Mouse (Mus musculus) adrenal gland, postnatal 25 days (tissue): ENCODE measurements at regions not wholly inside any gene's neighbourhood (a gene's known extent, or its start where the extent isn't known, plus 50 kb on each side); places are given as distances from the start of the nearest gene placed in this dataset.
"Not testable (repeated sequence)": the region's sequence is repeated elsewhere in the genome, so short reads cannot be mapped to it uniquely, and the experiment has no call there.

Experiments used
- DNase-seq: peaks from one replicate; pipeline ENCODE4 v3.0.0; 2021; ENCODE audit warnings: mixed read lengths

GRCm38 (mm10) chr5:149815879-149816278, 137.8 kb downstream of the B3glct start:
- DNase-seq = peak; percentile 63

- no peak for DNase-seq
Measured at GRCm38 (mm10) chr5:149818812-149819211, 140.8 kb downstream of the B3glct start.

- no peak for DNase-seq
Measured at GRCm38 (mm10) chr5:149823821-149824220, 145.8 kb downstream of the B3glct start.

GRCm38 (mm10) chr5:149827599-149827998, 149.6 kb downstream of the B3glct start:
- no peak for DNase-seq

- DNase-seq = peak; percentile 81
Measured at GRCm38 (mm10) chr5:149831122-149831861, 153.3 kb downstream of the B3glct start.

GRCm38 (mm10) chr5:149837379-149837778, 159.3 kb downstream of the B3glct start:
- DNase-seq = no peak

GRCm38 (mm10) chr5:149842491-149842890, 164.5 kb downstream of the B3glct start:
- DNase-seq = no peak

GRCm38 (mm10) chr5:149843310-149843709, 165.3 kb downstream of the B3glct start:
- no peak for DNase-seq

GRCm38 (mm10) chr5:149845256-149845655, 167.2 kb downstream of the B3glct start:
- DNase-seq = no peak

GRCm38 (mm10) chr5:149848465-149848864, 170.0 kb upstream of the Rxfp2 start:
- DNase-seq = no peak

- peak; percentile 66 for DNase-seq
Measured at GRCm38 (mm10) chr5:149851011-149851410, 167.5 kb upstream of the Rxfp2 start.

- DNase-seq = no peak
Measured at GRCm38 (mm10) chr5:149852516-149852915, 166.0 kb upstream of the Rxfp2 start.

- DNase-seq = no peak
Measured at GRCm38 (mm10) chr5:149856101-149856500, 162.4 kb upstream of the Rxfp2 start.

- no peak for DNase-seq
Measured at GRCm38 (mm10) chr5:149857019-149857418, 161.5 kb upstream of the Rxfp2 start.

GRCm38 (mm10) chr5:149861489-149861962, 156.9 kb upstream of the Rxfp2 start:
- peak; percentile 65 for DNase-seq

GRCm38 (mm10) chr5:149867926-149868325, 150.5 kb upstream of the Rxfp2 start:
- DNase-seq = no peak

GRCm38 (mm10) chr5:149869441-149869840, 149.0 kb upstream of the Rxfp2 start:
- DNase-seq = no peak

GRCm38 (mm10) chr5:149870596-149870995, 147.9 kb upstream of the Rxfp2 start:
- DNase-seq = no peak

GRCm38 (mm10) chr5:149871521-149871920, 147.0 kb upstream of the Rxfp2 start:
- no peak for DNase-seq

GRCm38 (mm10) chr5:149873482-149874002, 144.9 kb upstream of the Rxfp2 start:
- DNase-seq = no peak

GRCm38 (mm10) chr5:149874342-149874741, 144.1 kb upstream of the Rxfp2 start:
- DNase-seq = no peak

- DNase-seq = not testable (repeated sequence)
Measured at GRCm38 (mm10) chr5:149892453-149892852, 126.0 kb upstream of the Rxfp2 start.

- no peak for DNase-seq
Measured at GRCm38 (mm10) chr5:149906927-149907326, 111.5 kb upstream of the Rxfp2 start.
